Mouse (Mus musculus) thymus, adult 18-20 months (tissue): ENCODE results near the gene Trp53i11.
A peak's percentile ranks its signal among the peaks of the same experiment; 100 is the strongest.

Experiments
- DNase-seq, 2 experiments: peaks; one replicate each; pipeline ENCODE4 v3.0.0; 2022; ENCODE audit warnings: mixed read lengths in 2 of 2

The Trp53i11 gene

DNA sequence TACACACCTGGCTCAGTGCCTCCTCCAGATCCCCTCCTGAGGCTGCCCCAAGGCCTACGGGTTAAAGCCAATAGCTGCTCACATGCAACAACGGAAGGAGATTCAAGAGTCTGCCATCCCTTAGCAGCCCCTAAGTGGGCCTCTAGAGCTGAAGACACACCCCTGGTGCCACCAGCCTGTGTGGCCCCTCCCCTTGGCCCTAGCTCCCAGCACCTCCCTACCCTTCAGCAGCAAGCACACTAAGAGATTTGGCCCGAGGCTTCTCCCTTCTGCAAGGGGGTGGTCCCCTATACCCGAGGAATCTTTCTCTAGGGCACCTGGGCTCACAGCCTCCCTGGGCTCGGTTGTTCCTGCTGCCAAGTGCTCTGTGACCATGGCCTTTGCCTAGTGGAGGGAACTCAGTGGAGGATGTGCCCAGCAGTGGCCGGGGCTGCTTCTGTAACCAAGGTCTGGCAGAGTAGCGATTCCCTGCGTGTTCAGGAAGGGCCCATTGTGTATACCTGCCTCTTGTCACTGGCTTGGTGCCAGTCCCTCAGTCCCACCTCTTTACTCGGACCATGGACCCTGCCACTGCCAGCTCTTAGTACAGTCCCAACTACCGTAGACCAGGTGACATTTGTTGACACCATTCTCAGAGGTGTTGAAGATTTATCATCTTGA is 13.5 kb downstream of the Trp53i11 start:
- DNase-seq, result peak in 1 of 2 experiments; percentile 16

- no peak for DNase-seq
Observed at GRCm38 (mm10) chr2:93201997-93202396, 14.6 kb downstream of the Trp53i11 start.

DNA sequence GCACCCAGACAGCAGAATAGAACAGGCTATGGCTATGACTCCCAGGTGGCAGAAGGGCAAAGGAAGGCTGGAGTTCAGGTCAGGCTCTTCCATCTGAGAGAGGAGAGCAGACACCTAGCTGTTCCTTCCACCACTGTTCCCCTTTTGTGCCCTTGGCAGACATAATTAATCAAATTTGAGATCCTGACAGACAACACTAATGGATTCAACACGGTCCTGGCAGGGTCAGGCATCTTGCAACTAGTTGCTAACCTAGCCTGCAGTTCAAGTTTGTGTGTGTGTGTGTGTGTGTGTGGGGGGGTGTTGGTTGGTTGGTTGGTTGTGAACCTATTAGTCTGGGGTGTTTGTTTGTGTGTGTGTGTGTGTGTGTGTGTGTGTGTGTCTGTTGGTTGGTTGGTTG is 15.4 kb downstream of the Trp53i11 start:
- DNase-seq, result no peak

DNA sequence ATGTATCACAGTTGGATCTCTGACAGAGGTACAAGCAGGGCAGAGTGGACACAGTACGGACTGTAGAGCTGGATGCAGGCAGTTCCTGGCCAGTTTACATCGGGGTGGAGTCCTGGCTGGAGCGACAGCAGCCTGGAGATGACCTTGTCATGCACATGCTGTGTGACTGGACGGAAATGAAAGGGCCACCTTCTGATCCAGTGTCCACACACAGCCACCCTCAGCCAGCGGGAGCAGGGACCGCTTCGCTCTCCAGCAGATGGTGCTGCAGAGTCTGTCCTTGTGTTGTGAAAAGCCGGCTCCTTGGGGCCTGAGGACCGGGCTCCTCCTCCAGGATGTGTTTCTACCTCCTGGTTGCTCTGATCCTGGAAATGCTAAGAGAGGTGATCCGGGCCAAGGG is 16.3 kb downstream of the Trp53i11 start:
- peak in 1 of 2 experiments; percentile 60 for DNase-seq

DNA sequence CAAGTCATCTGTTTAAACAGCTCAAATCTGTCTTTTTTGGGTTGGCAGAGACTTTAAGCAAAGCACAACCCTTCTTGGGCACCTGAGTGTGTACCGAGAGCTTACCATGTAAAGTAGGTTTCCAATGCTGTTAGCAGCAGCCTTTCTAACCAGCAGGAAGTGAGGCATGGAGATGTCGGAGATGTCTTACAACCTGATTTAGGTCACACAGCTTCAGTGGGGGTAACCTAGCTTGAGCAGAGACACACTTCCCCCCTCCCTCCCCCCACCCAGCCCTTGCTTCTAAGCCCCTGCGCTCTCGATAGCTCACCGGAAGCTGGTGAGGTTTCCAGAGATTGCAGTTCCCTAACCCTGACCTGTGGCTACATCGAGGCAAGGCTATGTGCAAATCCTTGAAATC is 17.2 kb downstream of the Trp53i11 start:
- DNase-seq, result peak in 1 of 2 experiments; percentile 32

GRCm38 (mm10) chr2:93206126-93206525 is 18.8 kb downstream of the Trp53i11 start:
- no peak for DNase-seq

DNA sequence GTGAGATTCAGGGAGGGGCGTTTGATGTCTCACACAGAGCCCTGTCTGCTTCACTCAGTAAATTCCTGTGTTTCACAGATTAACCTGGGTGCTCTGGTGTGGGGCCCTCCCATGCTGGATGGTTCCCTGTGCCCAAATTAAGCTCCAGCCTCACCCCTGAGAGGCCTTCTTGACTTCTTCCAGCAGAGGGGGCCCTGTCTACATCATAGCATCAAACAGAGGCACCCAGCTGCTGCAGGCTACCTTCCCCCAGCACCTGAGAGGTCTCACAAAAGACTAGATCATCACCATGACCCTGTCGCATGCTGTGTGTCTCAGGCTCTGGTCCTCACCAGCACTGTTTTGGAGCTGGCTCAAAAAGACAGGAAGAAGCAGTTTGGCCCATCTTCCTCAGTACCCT is 25.0 kb downstream of the Trp53i11 start:
- DNase-seq, result no peak

DNA sequence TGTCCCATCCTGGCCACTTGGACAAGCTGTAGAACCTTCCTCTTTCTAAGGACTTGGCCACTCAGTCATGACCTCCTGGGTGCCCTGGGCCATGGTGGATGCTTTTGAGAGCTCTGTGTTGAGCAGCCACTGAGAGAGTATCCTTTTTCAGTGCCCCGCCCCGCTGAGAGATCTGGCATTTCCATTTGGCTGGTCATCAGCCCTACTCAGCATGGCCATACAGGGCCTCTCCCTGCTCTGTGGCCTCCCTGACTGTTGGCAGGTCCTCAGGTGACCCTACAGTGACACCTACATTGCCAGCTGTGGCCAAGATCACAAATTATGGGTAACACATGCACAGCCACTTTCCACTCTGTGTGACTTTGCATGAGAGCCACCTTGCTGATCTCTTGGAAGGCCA is 25.5 kb downstream of the Trp53i11 start:
- DNase-seq, result no peak

DNA sequence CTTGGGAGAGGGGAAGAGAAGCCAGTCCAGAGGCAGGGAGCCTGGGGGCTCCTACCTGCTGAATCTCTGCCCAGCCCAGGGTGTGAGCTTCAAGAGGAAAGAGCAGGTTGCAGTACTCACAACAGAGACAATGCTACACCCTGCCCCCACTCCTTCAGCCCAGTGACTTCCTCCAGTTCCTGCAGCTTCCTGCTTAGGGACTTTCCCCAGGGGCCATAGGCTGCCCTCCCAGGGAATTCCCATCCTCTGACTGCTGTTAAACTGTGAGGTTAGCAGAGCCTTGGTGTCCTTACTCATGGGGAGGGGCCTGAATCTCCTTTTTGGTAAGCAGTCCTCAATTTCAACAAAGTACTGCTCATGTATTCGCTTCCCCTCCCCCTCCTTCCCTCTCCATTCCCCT is 26.8 kb downstream of the Trp53i11 start:
- DNase-seq, result no peak

DNA sequence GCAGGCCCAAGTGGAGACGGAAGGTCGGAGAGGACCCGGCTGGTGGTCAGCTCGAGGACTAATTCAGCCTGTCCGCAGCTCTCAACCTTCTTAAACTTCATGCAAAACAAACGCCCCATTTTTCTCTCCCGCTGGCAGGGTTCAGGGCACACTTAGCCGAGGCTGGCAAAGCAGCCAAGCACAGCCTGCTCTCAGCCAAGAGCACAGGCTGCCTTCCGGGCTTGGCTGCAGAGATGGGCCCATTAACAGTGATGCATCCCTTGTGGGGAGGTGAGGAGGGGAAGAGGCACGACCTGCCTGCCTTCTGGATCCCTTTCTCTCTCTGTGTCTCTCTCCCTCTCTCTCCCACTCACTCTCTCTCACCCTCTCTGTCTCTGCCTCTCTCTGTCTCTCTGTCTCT is 28.4 kb downstream of the Trp53i11 start:
- DNase-seq, result no peak

DNA sequence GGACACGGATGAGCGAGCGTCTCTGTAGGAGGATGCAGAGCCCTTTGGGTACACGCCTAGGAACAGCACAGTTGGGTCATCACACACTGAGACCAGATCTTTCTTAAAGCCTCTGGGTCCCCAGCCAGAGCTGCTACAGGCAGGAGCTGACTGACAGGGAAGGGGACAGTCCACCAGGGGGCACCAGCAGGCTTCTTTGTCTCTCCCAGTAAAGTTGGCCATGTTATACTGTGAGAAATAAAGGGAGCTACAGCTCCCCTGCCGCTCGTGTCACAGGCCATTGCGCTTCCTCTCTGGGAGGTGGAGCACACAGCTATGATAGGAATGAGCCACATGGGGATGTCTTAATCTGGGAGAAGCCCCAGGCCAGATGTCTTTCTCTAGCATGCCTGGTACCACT is 29.7 kb downstream of the Trp53i11 start:
- peak in 1 of 2 experiments; percentile 62 for DNase-seq

DNA sequence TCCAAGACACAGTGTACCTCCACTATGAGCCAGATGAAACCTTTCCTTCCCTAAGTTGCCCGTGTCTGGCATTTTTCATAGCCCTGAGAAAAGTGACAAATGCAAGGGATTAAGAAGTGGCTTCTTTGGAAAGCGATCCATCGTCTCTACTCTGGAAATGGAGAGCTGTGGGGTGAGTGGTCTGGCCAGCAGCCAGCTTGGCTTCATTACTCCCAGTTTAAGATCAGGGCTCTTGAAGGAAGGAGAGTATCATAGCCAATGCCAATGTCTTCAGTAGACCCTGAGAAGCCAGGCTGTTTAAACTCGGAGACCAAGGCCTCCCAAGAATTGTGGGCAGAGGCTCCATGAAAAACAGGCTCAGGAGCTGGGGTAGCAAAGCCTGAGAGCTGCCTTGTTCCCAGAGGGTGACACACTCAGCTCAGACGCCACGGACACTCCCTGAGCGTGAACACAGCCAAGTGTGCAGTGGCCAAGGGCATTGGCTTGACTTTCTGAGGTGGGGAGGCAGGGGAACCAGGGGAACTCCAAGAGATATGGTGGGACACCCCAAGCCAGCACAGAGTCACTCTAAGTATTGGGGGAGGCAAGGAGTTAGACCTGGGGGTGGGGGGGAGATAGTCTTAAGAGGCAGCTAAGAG is 31.1 kb downstream of the Trp53i11 start:
- DNase-seq, result no peak

GRCm38 (mm10) chr2:93219576-93219975 is 32.2 kb downstream of the Trp53i11 start:
- no peak for DNase-seq

- DNase-seq, result no peak
Observed at GRCm38 (mm10) chr2:93220447-93220846, 33.1 kb downstream of the Trp53i11 start.

- no peak for DNase-seq
Observed at GRCm38 (mm10) chr2:93223463-93223862, 36.1 kb downstream of the Trp53i11 start.

DNA sequence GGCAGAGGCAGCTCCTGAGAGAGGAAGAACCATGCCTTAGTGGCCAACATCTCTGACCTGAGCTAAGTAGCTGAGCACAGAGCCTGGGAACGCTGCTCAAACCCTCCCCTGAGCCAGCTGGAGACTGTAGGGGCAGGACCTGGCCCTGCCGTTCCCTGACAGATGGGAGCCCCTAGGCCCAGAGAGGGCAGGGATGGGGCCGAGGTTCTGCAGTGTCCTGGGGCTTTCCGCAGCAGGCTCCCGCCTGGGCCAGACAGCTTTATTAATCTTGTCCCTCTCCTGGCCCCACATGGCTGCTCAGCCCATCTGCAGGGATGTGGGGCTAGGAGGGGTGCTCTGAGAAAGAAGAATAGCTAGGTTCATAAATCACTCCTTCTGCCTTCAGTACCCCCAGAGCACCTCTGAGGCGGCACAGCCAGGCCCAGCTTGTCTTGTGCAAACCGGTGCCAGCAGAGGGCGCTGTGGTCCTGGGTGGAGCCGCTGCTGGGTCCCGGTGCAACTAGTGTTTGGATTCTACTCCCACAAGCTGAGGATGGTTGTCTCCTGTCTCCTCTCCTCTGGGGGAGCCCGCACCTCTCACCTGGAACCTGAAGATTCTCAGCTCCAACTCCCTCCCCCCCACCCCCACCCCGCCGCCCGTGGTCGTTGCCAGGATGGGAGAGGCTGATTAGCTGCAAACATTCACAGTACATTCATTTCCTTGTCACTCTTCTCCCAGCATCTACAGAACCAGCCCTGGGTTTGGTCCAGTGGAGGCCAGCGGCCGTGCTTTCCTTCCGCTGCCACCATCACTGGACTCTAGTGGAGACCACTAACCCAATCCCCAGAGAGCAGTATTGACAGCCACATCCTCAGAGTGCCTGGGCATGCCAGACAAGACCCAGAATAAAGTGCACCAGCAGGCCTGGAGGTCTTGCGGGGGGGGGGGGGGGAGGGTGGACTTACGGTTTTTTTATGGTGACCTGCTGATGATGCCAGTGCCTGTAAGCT is 39.6 kb downstream of the Trp53i11 start:
- no peak for DNase-seq

DNA sequence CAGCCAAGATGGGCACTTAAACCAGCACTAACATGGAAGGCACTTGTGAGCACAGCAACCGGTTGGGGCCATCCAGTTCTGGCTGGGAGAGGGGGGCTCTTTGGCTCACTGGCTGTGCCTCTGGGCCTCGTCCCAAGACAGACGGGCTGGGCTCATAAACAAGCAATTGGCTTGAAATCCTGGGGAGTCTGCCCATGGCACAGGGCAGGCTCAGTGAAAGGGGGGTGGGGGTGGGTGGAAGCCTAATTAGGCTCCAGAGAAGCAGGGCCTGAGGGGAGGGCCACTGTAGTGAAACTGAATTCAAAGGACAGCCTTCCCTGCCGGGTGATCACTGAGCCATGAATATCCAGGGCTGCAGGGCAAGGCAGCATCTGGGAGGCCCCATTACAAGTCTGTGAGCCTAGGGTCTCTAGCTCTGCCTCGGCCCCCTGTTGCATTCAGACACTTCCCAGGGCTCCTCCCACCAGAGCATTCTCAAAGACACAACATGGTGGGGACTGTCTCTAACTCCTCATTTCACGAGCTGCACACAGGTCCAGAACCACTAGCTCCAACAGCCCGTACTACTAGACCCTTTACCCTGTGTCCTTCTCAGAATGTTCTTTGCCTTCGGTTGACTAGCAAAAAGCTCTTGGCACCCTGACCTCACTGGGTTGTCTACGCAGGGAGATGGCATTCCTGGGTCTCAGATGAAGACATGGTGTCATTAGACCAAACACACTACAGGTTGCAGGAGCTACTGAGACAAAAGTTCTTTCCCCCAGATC is 40.5 kb downstream of the Trp53i11 start:
- DNase-seq, result no peak

- no peak for DNase-seq
Observed at GRCm38 (mm10) chr2:93228480-93228824, 41.1 kb downstream of the Trp53i11 start.

DNA sequence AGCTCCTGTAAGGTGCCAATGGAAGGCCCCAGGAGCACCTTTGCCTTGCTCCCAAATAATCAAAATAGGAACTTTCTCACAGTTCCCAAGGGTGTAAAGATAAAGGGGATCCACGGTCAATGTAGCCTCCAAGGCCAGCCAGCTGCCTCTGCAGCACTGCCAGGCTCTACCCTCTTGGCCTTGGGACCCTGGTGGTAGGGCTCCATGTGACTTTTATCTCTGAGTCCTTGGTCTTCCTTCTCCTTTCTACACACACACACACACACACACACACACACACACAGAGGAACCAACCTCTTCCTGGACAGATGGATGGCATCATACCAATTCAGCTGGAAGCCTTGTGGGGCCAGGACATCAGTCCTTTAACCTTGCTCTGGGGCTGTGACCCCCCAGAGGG is 44.8 kb downstream of the Trp53i11 start:
- DNase-seq, result no peak

DNA sequence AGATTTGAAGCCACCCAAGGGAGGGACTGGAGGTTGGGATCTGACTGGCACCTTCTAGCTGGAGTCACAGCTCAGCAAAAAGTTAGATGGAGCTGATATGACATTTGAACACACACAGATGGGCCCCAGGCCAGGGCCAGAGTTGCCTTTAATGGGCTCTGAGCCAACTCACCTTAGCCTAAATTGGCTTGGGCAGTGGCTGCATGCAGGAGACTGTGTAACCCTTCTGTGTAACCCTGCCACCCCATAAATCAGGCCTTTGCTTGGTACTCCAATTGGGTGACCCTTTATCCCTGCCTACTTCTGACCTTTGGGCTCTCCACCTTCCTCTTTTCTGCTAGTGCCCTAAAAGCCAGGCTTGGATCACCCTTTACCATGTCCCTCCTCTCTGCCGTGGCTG is 49.7 kb downstream of the Trp53i11 start:
- no peak for DNase-seq

DNA sequence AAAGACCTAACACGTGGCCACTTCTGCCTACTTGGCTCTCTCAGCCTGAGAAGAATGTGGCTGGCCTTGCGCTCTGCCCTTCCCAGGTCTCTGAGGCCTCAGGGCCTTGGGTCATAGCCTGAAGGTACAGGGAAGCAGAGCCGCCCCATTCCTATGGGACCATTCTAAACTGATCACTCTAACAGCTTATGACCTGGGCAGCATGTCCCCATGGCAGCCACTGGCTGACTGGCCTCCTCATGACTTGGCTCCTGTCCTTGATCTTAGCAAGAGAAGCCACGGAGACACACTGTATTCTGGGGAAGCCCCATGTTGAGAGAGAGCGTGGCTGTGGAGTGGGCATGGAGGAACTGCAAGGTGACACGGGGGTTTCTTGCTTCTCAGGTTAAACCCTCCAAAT is 51.5 kb downstream of the Trp53i11 start:
- DNase-seq, result no peak

GRCm38 (mm10) chr2:93242166-93242565 is 54.8 kb downstream of the Trp53i11 start:
- no peak for DNase-seq
